Mouse (Mus musculus) CD4-positive naive resting alpha-beta T cell, adult 76 days (primary cell): ENCODE data around the gene Adam6a. TPM values are rescaled to one million over a fixed set of nuclear protein-coding genes. Genes with fewer than 3 reads are reported as not detected.

Source experiments
- total RNA-seq: library from RNA; stranded (reverse); gene quantifications from one replicate; pipeline ENCODE4 v1.2.4, GENCODE M21; 2023

The Adam6a gene
- total RNA-seq, result not detected

DNA sequence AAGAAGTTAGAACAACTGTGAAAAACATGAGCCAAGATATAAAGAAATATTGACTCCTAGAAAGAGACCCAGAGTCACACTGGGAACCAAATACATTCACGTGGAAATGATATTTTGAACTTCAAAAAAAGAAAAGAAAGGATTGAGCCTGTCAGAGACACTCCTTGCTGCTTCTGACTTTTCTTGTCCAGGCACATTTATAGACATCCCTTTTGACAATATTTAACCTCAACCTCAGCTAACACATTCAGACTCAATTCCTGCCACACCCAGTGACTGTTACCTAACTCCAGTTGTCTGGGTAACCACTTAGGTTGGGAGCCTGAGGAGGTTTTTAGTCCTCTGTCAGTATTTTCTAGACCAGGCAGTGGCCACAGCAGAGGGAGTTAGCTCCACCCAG lies at the start of gene Adam6a:
TSS of gene Adam6a (plus strand) at position 301 of the 400 bp plus-strand sequence.

Other genes starting within 250 kb of the Adam6a start
- 2.5 TPM for gene Adam6b, start 54.4 kb upstream of the Adam6a start, total RNA-seq